Mouse (Mus musculus) bone marrow, adult 2 months (tissue): ENCODE measurements around the gene Rdh16f2.

Experiments used
- CTCF ChIP-seq: fragments of 200-500 bp; IDR thresholded peaks from 2 replicates; pipeline ENCODE4 v1.5.1; 2011; ENCODE audit warnings: low read length, control low read depth; ENCODE audit not compliant: control insufficient read depth, insufficient read depth
- POLR2A ChIP-seq: fragments of 200-500 bp; IDR thresholded peaks from 2 replicates; pipeline ENCODE4 v1.6.1; 2011; ENCODE audit warnings: low read depth, mild to moderate bottlenecking, control low read depth, low read length, borderline replicate concordance; ENCODE audit not compliant: control insufficient read depth

DNA sequence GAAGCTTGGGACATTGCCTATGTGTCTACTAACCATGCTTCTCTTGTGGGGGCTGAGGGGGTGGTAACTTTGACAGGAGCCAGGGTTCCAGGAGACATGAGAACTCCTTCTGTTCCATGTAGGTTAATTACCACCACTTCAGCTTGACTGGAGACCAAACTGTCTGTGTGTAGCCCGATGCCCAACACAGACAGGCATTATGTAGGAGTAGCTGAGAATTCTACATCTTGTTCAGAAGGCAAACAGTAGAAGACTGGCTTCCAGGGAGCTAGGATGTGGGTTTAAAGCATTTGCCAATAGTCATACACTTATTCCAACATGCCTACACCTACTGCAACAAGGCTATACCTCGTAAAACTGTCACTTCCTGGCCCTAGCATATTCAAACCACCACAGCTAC, 27.7 kb upstream of the Rdh16f2 start:
- TF ChIP-seq POLR2A (no peak), CTCF (no peak)
